ENCODE assay signal across 17 mouse cellular contexts in the genomic region with DNA sequence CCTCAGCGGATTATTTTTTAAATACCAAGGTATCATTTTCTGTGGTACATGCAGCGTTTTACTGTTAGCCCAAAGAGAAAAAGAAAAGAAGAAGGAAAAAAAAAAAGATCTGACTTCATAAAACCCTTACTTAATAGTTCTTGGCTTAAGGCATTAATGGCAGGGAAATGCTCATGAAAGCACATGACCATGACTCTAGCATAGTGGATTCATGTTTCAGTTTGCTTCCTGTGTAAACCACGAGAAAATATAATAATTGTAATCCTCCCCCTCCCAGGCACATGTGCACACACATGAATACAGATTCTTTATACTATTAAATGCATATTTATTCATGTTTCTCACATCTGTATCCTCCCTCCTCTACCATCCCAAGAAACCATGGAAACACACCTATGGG.
DNase-seq lines count a peak whose midpoint lies in the region; ATAC-seq and TF ChIP-seq lines count a peak whose summit lies in the region.
"Had no signal": no experiment of that assay in that cellular context is flagged by ENCODE, and none has a peak within 500 bp of the region (broad histone marks: within the 10 kb centered on the region; RNA-seq: fewer than 3 reads in every experiment).

No protein-coding gene starts in this region.

- peak; percentile 68 for DNase-seq in 3T3-L1 (ENCODE audit: low read depth, low spot score)
- peak; percentile 48 for DNase-seq in embryonic facial prominence, embryonic 14.5 days (ENCODE audit: low spot score)
- DNase-seq in cerebellum, adult 8-10 months: no peak
- no peak for DNase-seq in left cerebral cortex, adult 9 months (ENCODE audit: low spot score in 2 of 2)
- DNase-seq in kidney, adult 9 months: no peak
- DNase-seq in adrenal gland, postnatal 25 days: no peak
- DNase-seq: B cell, adult 2 months; cerebellum, adult 18-20 months; gastrocnemius, postnatal 14 days; heart, postnatal 36 days had no signal

- no peak overlapping the region for H3K4me2 ChIP-seq in embryonic facial prominence, embryonic 14.5 days (ENCODE audit: low read depth, low read length)
- no peak overlapping the region for H3K4me2 ChIP-seq in limb, embryonic 13.5 days (replicated peaks)
- H3K4me2 ChIP-seq: heart, embryonic 13.5 days; hindbrain, embryonic 15.5 days had no signal

- H3K9me3 ChIP-seq in embryonic facial prominence, embryonic 14.5 days (ENCODE audit: control insufficient read depth, low read length): no peaks in the 10 kb centered on the region
- H3K9me3 ChIP-seq in limb, embryonic 13.5 days: no peaks in the 10 kb centered on the region
- H3K9me3 ChIP-seq: heart, embryonic 13.5 days; hindbrain, embryonic 15.5 days had no signal

- TF ChIP-seq CTCF in C2C12 (IDR thresholded peaks at IDR 0.05; ENCODE audit: control insufficient read depth, insufficient read depth, insufficient read length): no peak

- H3K4me3 ChIP-seq in C2C12 (ENCODE audit: insufficient read depth, poor library complexity, severe bottlenecking): no peak overlapping the region
- no peak overlapping the region for H3K4me3 ChIP-seq in embryonic facial prominence, embryonic 14.5 days (ENCODE audit: low read depth, low read length)
- H3K4me3 ChIP-seq in limb, embryonic 13.5 days: no peak overlapping the region
- H3K4me3 ChIP-seq: heart, embryonic 13.5 days; hindbrain, embryonic 15.5 days had no signal

- 55% methylated on average over 3 of the region's 3 CpGs for WGBS in embryonic facial prominence, embryonic 14.5 days
- WGBS in limb, embryonic 13.5 days: 43% methylated on average over 3 of the region's 3 CpGs

- H3K79me2 ChIP-seq in C2C12 (ENCODE audit: control insufficient read depth, insufficient read depth): no peaks in the 10 kb centered on the region

- no peaks in the 10 kb centered on the region for H3K27me3 ChIP-seq in C2C12 (ENCODE audit: control insufficient read depth, insufficient read depth, insufficient read length)
- no peaks in the 10 kb centered on the region for H3K27me3 ChIP-seq in embryonic facial prominence, embryonic 14.5 days (replicated peaks; ENCODE audit: control insufficient read depth, insufficient read depth, low read length)
- no peaks in the 10 kb centered on the region for H3K27me3 ChIP-seq in limb, embryonic 13.5 days
- H3K27me3 ChIP-seq: heart, embryonic 13.5 days; hindbrain, embryonic 15.5 days; Patski had no signal

- H3ac ChIP-seq in C2C12 (ENCODE audit: control insufficient read depth, insufficient read length, low read depth): no peak overlapping the region

- ATAC-seq in embryonic facial prominence, embryonic 14.5 days (ENCODE audit: low read depth): no peak
- no peak for ATAC-seq in limb, embryonic 13.5 days (ENCODE audit: low FRiP score, low read depth)
- ATAC-seq: forebrain, embryonic 14.5 days; intestine, embryonic 16.5 days had no signal

- peaks cover 16% of the 10 kb centered on the region for H3K4me1 ChIP-seq in embryonic facial prominence, embryonic 14.5 days (ENCODE audit: control insufficient read depth, insufficient read depth, low read length)
- peaks cover 29% of the 10 kb centered on the region for H3K4me1 ChIP-seq in limb, embryonic 13.5 days

- H3K79me3 ChIP-seq in C2C12 (ENCODE audit: low read depth): no peaks in the 10 kb centered on the region

- H3K27ac ChIP-seq in embryonic facial prominence, embryonic 14.5 days (replicated peaks; ENCODE audit: low read depth, low read length): peak overlapping the region; percentile 83; the same call in 1 of the 2 replicates
- peak overlapping the region; percentile 10; the same call in 1 of the 2 replicates for H3K27ac ChIP-seq in limb, embryonic 13.5 days

- no peaks in the 10 kb centered on the region for H3K36me3 ChIP-seq in C2C12 (ENCODE audit: control insufficient read depth, insufficient read depth)
- H3K36me3 ChIP-seq in embryonic facial prominence, embryonic 14.5 days (ENCODE audit: control insufficient read depth, insufficient read depth, low read length): no peaks in the 10 kb centered on the region
- H3K36me3 ChIP-seq in limb, embryonic 13.5 days: no peaks in the 10 kb centered on the region
- H3K36me3 ChIP-seq: heart, embryonic 13.5 days; hindbrain, embryonic 15.5 days had no signal

- H3K9ac ChIP-seq in embryonic facial prominence, embryonic 14.5 days (ENCODE audit: low read depth, low read length): no peak overlapping the region
- no peak overlapping the region for H3K9ac ChIP-seq in limb, embryonic 13.5 days
- H3K9ac ChIP-seq: heart, embryonic 13.5 days; hindbrain, embryonic 15.5 days had no signal

TF ChIP-seq in C2C12, 6 proteins besides CTCF, POLR2A, EP300 and RAD21:
- TF ChIP-seq MAX (IDR thresholded peaks at IDR 0.05): peak; percentile 71
- TF ChIP-seq USF1 (IDR thresholded peaks at IDR 0.05; ENCODE audit: low read depth): peak; percentile 70
- no peak for TF ChIP-seq FOSL1 (IDR thresholded peaks at IDR 0.05; ENCODE audit: insufficient read depth, low read length, poor library complexity, severe bottlenecking)

Comparison
In these comparisons a context has a peak if more than half of its experiments do, and no peak if none do; other contexts are left out.
1. DNase-seq: peak in 3T3-L1 (single experiment) and embryonic facial prominence, embryonic 14.5 days (single experiment); none in cerebellum, adult 8-10 months (single experiment), left cerebral cortex, adult 9 months (0 of 2), kidney, adult 9 months (single experiment) and adrenal gland, postnatal 25 days (single experiment).